Mouse (Mus musculus): ENCODE measurements around the gene AL732309.1. TPM values are rescaled to one million over a fixed set of nuclear protein-coding genes. Genes with fewer than 3 reads are reported as not detected.
"Not testable (repeated sequence)": the region's sequence is repeated elsewhere in the genome, so short reads cannot be mapped to it uniquely, and the experiment has no call there.

The AL732309.1 gene
- polyA plus RNA-seq, 1 experiment, result 15.5 TPM

DNA sequence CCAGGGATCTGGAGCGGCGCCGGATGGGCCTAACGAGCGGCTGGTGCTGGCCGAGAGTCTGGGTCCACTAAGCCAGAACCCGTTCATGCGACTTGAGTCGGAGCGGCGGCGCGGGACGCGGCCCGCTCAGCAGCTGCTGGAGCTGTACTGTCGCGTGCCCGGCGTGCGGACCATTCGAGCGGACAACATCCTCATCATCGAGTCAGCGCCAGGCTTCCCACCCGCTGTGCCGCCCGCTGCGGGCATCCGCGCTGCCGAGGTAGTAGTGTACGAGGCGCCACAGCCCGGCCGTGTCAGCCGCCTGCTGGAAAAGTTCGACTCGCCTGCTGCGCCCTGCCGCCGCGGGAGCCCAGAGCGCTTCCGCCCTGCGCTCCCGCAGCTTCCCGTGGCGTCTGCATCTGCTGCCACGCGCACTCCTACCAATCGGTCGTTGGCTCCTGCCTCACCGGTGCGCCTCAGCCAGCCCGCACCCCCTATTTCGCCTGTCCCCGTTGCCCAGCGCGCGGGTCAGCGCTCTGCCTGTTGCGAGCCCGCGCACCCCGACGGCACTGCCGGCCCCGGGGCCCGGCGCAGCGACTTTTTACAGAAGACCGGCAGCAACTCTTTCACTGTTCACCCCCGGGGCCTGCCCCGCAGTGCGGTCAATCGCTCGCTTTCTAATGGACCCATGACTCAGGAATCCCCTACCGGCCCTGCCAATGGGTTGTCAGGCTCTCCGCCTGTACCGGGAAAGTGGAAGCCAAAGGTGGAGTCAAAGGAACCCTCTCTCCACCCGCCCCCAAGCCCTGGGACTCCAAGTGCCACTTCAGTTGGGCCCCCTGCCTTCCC is 16.3 kb upstream of the AL732309.1 start:
- no peak for TF ChIP-seq POLR2A (IDR thresholded peaks at IDR 0.05; ENCODE audit: extremely low read depth, insufficient read depth, low read length)
- TF ChIP-seq CTCF (IDR thresholded peaks at IDR 0.05; ENCODE audit: extremely low read depth, insufficient read depth, low read length), result no peak
- Histone ChIP-seq H3K4me1 (ENCODE audit: control insufficient read depth, insufficient read depth, low read length) (peaks cover 7% of the 10 kb centered on the region), H3K27ac (ENCODE audit: insufficient read depth, low read length) (peak overlapping the region; percentile 44), H3K4me3 (ENCODE audit: insufficient read depth, low read length) (peak overlapping the region; percentile 27)

DNA sequence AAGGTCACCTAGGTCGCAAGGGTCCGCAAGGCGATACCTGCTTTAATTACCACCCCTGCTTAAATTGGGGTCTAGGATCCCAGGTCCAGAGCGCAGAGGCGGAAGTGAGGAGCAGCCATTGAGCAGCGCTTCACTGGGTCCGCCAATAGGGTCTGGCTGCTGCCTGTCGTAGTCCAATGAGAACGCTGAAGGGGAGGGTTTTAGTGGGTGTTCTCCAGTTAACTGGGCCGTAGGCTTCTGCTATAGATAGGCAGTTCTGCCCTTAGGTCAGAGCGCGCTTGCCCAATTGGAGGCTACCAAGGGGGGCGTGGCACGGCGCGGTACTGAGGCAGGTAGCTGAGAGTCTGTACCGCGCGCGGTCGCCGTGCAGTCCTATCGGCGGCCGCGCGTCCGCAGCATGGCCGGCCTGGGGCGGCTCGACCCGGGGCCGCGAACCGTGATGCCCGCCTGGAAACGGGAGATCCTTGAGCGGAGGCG is 15.7 kb upstream of the AL732309.1 start, which contains the start of gene Tprn:
Tprn (plus strand) TSS at position 328 of the 477 bp plus-strand sequence.
- Histone ChIP-seq H3K4me3 (ENCODE audit: insufficient read depth, low read length) (peak within 1 kb of the TSS; percentile 27), H3K4me1 (ENCODE audit: control insufficient read depth, insufficient read depth, low read length) (peaks cover 7% of the 10 kb centered on the region), H3K27ac (ENCODE audit: insufficient read depth, low read length) (peak within 1 kb of the TSS; percentile 44)
- TF ChIP-seq CTCF (IDR thresholded peaks at IDR 0.05; ENCODE audit: extremely low read depth, insufficient read depth, low read length) (no peak), POLR2A (IDR thresholded peaks at IDR 0.05; ENCODE audit: extremely low read depth, insufficient read depth, low read length) (peak; percentile 77; the same call in 1 of the 2 replicates)

GRCm38 (mm10) chr2:25261870-25262269 is 15.2 kb upstream of the AL732309.1 start:
- peaks cover 7% of the 10 kb centered on the region for H3K4me1 ChIP-seq (ENCODE audit: control insufficient read depth, insufficient read depth, low read length)

GRCm38 (mm10) chr2:25258887-25259286 is 12.2 kb upstream of the AL732309.1 start:
- H3K27ac ChIP-seq (ENCODE audit: insufficient read depth, low read length), result no peak overlapping the region
- TF ChIP-seq CTCF (IDR thresholded peaks at IDR 0.05; ENCODE audit: extremely low read depth, insufficient read depth, low read length) (peak; percentile 27; the same call in 1 of the 2 replicates), POLR2A (IDR thresholded peaks at IDR 0.05; ENCODE audit: extremely low read depth, insufficient read depth, low read length) (no peak)
- H3K4me3 ChIP-seq (ENCODE audit: insufficient read depth, low read length), result no peak overlapping the region
- H3K4me1 ChIP-seq (ENCODE audit: control insufficient read depth, insufficient read depth, low read length), result peaks cover 6% of the 10 kb centered on the region; the same call in 1 of the 2 replicates

More at GRCm38 (mm10) chr2:25261870-25262269, 15.2 kb upstream of the AL732309.1 start:
- TF ChIP-seq POLR2A (IDR thresholded peaks at IDR 0.05; ENCODE audit: extremely low read depth, insufficient read depth, low read length) (no peak), CTCF (IDR thresholded peaks at IDR 0.05; ENCODE audit: extremely low read depth, insufficient read depth, low read length) (no peak)
- Histone ChIP-seq H3K4me3 (ENCODE audit: insufficient read depth, low read length) (peak overlapping the region; percentile 27), H3K27ac (ENCODE audit: insufficient read depth, low read length) (peak overlapping the region; percentile 26; the same call in 1 of the 2 replicates)

- not testable (repeated sequence) for H3K4me1 ChIP-seq (ENCODE audit: control insufficient read depth, insufficient read depth, low read length); H3K4me3 ChIP-seq (ENCODE audit: insufficient read depth, low read length); H3K27ac ChIP-seq (ENCODE audit: insufficient read depth, low read length)
Measured at GRCm38 (mm10) chr2:25257250-25257649, 10.6 kb upstream of the AL732309.1 start.

DNA sequence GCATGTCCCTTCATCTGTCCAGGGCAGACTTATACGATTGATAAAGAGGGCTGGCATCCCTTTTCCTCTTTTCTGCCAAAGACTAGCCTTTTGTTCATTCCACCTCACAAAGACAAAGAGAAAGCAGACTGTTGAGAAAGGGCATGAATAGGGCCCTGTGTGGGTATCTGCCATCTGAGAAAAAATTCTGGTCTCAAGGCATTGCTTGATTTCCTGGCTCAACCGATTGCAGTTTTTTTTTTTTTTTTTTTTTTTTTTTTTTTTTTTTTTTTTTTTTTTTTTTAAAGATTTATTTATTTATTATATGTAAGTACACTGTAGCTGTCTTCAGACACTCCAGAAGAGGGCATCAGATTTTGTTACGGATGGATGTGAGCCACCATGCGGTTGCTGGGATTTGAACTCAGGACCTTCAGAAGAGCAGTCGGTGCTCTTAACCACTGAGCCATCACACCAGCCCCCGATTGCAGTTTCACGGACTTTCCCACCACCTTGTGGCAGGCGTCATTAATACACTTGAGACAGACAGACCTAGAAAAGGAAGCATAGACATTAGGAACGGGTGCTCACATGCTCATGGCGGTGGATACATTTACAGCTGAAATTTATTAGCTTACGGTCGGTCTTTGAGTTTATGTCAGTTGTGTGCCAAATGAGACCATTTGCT is 9.9 kb upstream of the AL732309.1 start:
- H3K4me1 ChIP-seq (ENCODE audit: control insufficient read depth, insufficient read depth, low read length); H3K27ac ChIP-seq (ENCODE audit: insufficient read depth, low read length): not testable (repeated sequence)
- peak overlapping the region; percentile 90; the same call in 1 of the 2 replicates for H3K4me3 ChIP-seq (ENCODE audit: insufficient read depth, low read length)
- 0 out of 2 replicates have a peak, but pooled peaks have one; percentile 13 for TF ChIP-seq CTCF (IDR thresholded peaks at IDR 0.05; ENCODE audit: extremely low read depth, insufficient read depth, low read length)

DNA sequence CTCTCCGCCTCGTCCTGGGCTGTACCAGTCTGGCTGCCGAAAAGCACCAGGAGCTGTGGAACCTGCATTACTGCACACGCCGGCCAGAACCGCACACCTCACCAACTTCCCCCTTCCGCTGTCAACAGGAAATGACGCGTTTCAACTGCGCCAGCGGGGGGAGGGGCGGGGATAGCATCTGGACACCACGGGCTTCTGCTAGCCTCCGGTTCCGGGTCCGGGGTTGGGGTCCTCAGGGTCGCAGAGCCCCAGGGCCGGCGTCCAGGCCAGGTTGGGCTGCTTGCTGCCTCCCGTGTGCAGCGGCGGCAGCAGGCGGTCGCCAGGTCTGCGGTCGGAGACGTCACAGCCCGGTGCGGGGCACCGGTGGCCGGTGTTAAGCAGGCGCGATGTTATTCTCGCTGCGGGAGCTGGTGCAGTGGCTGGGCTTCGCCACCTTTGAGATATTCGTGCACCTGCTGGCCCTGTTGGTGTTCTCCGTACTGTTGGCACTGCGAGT is 8.7 kb upstream of the AL732309.1 start, which contains the start of gene Tmem203:
Tmem203 (plus strand) TSS at position 156 of the 496 bp plus-strand sequence.
- H3K4me1 ChIP-seq (ENCODE audit: control insufficient read depth, insufficient read depth, low read length), result peaks cover 6% of the 10 kb centered on the region; the same call in 1 of the 2 replicates
- TF ChIP-seq POLR2A (IDR thresholded peaks at IDR 0.05; ENCODE audit: extremely low read depth, insufficient read depth, low read length), result peak; percentile 69
- TF ChIP-seq CTCF (IDR thresholded peaks at IDR 0.05; ENCODE audit: extremely low read depth, insufficient read depth, low read length), result no peak
- H3K4me3 ChIP-seq (ENCODE audit: insufficient read depth, low read length), result peak within 1 kb of the TSS; percentile 90
- peak within 1 kb of the TSS; percentile 61 for H3K27ac ChIP-seq (ENCODE audit: insufficient read depth, low read length)

DNA sequence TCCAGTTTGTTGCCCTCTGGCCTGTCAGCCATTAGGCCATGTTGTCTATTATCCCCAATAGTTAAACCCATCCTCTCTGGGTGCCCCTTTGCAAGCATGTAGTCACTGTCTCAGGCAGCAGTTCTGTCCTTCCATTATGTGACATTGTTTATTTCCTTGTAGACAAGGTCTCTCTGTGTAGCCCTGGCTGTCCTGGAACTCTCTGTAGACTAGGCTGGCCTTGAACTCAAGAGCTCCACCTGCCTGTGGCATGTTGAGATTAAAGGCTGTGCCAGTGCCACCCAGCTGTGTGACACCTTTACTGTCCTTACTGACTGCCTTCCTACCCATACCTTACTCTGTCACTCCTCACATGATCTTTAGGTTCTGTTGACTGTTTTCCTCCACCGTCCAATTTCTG is 5.7 kb upstream of the AL732309.1 start:
- H3K4me3 ChIP-seq (ENCODE audit: insufficient read depth, low read length), result no peak overlapping the region
- no peak for TF ChIP-seq CTCF (IDR thresholded peaks at IDR 0.05; ENCODE audit: extremely low read depth, insufficient read depth, low read length)
- TF ChIP-seq POLR2A (IDR thresholded peaks at IDR 0.05; ENCODE audit: extremely low read depth, insufficient read depth, low read length), result no peak
- no peak overlapping the region for H3K27ac ChIP-seq (ENCODE audit: insufficient read depth, low read length)
- H3K4me1 ChIP-seq (ENCODE audit: control insufficient read depth, insufficient read depth, low read length), result peaks cover 6% of the 10 kb centered on the region; the same call in 1 of the 2 replicates

- Histone ChIP-seq H3K27ac (ENCODE audit: insufficient read depth, low read length) (no peak overlapping the region), H3K4me1 (ENCODE audit: control insufficient read depth, insufficient read depth, low read length) (peaks cover 5% of the 10 kb centered on the region), H3K4me3 (ENCODE audit: insufficient read depth, low read length) (no peak overlapping the region)
- TF ChIP-seq CTCF (IDR thresholded peaks at IDR 0.05; ENCODE audit: extremely low read depth, insufficient read depth, low read length), result no peak
- no peak for TF ChIP-seq POLR2A (IDR thresholded peaks at IDR 0.05; ENCODE audit: extremely low read depth, insufficient read depth, low read length)
Measured at GRCm38 (mm10) chr2:25244144-25244543, 2.5 kb downstream of the AL732309.1 start.

Data from cortical plate, adult 2 months (tissue).